ENCODE assay signal across 8 mouse cellular contexts in genomic region chr14:55590748-55591330, GRCm38 (mm10). TPM values are rescaled to one million over a fixed set of nuclear protein-coding genes. Genes with fewer than 3 reads are reported as not detected.
DNase-seq lines count a peak whose midpoint lies in the region; ATAC-seq and TF ChIP-seq lines count a peak whose summit lies in the region.

Gene Psme2, minus strand, starts transcription at chr14:55591113.

- peak within 1 kb of the TSS; percentile 92 for H3K4me3 ChIP-seq in embryonic facial prominence, embryonic 13.5 days
- peak within 1 kb of the TSS; percentile 89 for H3K4me3 ChIP-seq in kidney, adult 2 months (ENCODE audit: insufficient read depth, low read depth, low read length)
- H3K4me3 ChIP-seq in limb, embryonic 12.5 days (replicated peaks): peak within 1 kb of the TSS; percentile 89
- peak within 1 kb of the TSS; percentile 85 for H3K4me3 ChIP-seq in midbrain, embryonic 15.5 days

- no peaks in the 10 kb centered on the region for H3K9me3 ChIP-seq in embryonic facial prominence, embryonic 13.5 days
- H3K9me3 ChIP-seq in limb, embryonic 12.5 days: no peaks in the 10 kb centered on the region
- no peaks in the 10 kb centered on the region for H3K9me3 ChIP-seq in midbrain, embryonic 15.5 days

- no peak for TF ChIP-seq POLR2A in kidney, adult 2 months (IDR thresholded peaks at IDR 0.05; ENCODE audit: low read depth, low read length)

- H3K27ac ChIP-seq in embryonic facial prominence, embryonic 13.5 days: peak within 1 kb of the TSS; percentile 96
- H3K27ac ChIP-seq in kidney, adult 2 months (ENCODE audit: insufficient read depth, low read depth, low read length): peak within 1 kb of the TSS; percentile 99
- peak within 1 kb of the TSS; percentile 94 for H3K27ac ChIP-seq in limb, embryonic 12.5 days
- peak within 1 kb of the TSS; percentile 90 for H3K27ac ChIP-seq in midbrain, embryonic 15.5 days

- ATAC-seq in embryonic facial prominence, embryonic 13.5 days (ENCODE audit: insufficient number of reproducible peaks, insufficient read depth, low FRiP score, low TSS enrichment, low read depth): peak; percentile 95
- ATAC-seq in limb, embryonic 12.5 days (ENCODE audit: insufficient number of reproducible peaks, insufficient read depth, low FRiP score, low TSS enrichment, low read depth): peak; percentile 96
- peak; percentile 96 for ATAC-seq in midbrain, embryonic 15.5 days (replicated peaks)

- H3K9ac ChIP-seq in embryonic facial prominence, embryonic 13.5 days: peak within 1 kb of the TSS; percentile 92
- peak within 1 kb of the TSS; percentile 82 for H3K9ac ChIP-seq in limb, embryonic 12.5 days (replicated peaks)
- H3K9ac ChIP-seq in midbrain, embryonic 15.5 days: peak within 1 kb of the TSS; percentile 91

- no peaks in the 10 kb centered on the region for H3K27me3 ChIP-seq in embryonic facial prominence, embryonic 13.5 days
- H3K27me3 ChIP-seq in kidney, adult 2 months (replicated peaks; ENCODE audit: control insufficient read depth, insufficient read depth, low read length): no peaks in the 10 kb centered on the region
- H3K27me3 ChIP-seq in limb, embryonic 12.5 days: no peaks in the 10 kb centered on the region
- no peaks in the 10 kb centered on the region for H3K27me3 ChIP-seq in midbrain, embryonic 15.5 days (replicated peaks)

- H3K4me2 ChIP-seq in embryonic facial prominence, embryonic 13.5 days: peak within 1 kb of the TSS; percentile 97
- H3K4me2 ChIP-seq in limb, embryonic 12.5 days: peak within 1 kb of the TSS; percentile 96
- peak within 1 kb of the TSS; percentile 96 for H3K4me2 ChIP-seq in midbrain, embryonic 15.5 days

- TF ChIP-seq CTCF in kidney, adult 2 months (conservative IDR thresholded peaks at IDR 0.05; ENCODE audit: insufficient read depth, insufficient read length, low read depth, low read length): no peak

- peaks cover 28% of the 10 kb centered on the region for H3K4me1 ChIP-seq in embryonic facial prominence, embryonic 13.5 days
- no peaks in the 10 kb centered on the region; the same call in 1 of the 2 replicates for H3K4me1 ChIP-seq in kidney, adult 2 months (ENCODE audit: control insufficient read depth, insufficient read depth, low read length)
- peaks cover 24% of the 10 kb centered on the region for H3K4me1 ChIP-seq in limb, embryonic 12.5 days (replicated peaks)
- peaks cover 34% of the 10 kb centered on the region for H3K4me1 ChIP-seq in midbrain, embryonic 15.5 days

- DNase-seq in 3134 (ENCODE audit: extremely low read depth, insufficient read length, low spot score): peak; percentile 92
- peak; percentile 94 to 95 for DNase-seq in adrenal gland, postnatal 36 days
- DNase-seq in heart, adult 18-20 months: peak; percentile 96 to 99
- peak; percentile 98 for DNase-seq in kidney, adult 2 months
- peak; percentile 66 to 68 for DNase-seq in spleen, postnatal 14 days (ENCODE audit: low spot score in 2 of 2)

- WGBS in embryonic facial prominence, embryonic 13.5 days: under 1% methylated on average over 22 of the region's 22 CpGs
- under 1% methylated on average over 22 of the region's 22 CpGs for WGBS in kidney, adult 2 months
- WGBS in limb, embryonic 12.5 days: 2% methylated on average over 22 of the region's 22 CpGs
- WGBS in midbrain, embryonic 15.5 days: under 1% methylated on average over 22 of the region's 22 CpGs

- H3K36me3 ChIP-seq in embryonic facial prominence, embryonic 13.5 days: peaks cover 47% of the 10 kb centered on the region
- H3K36me3 ChIP-seq in kidney, adult 2 months (ENCODE audit: control insufficient read depth, insufficient read depth, low read length): peaks cover 4% of the 10 kb centered on the region
- H3K36me3 ChIP-seq in limb, embryonic 12.5 days: peaks cover 50% of the 10 kb centered on the region
- H3K36me3 ChIP-seq in midbrain, embryonic 15.5 days (replicated peaks): peaks cover 9% of the 10 kb centered on the region; the same call in 1 of the 2 replicates

RNA-seq across cellular contexts. Expression of gene Psme2, which starts in this region (rescaled TPM):
- total RNA-seq in adrenal gland, postnatal 36 days (2021): 100 to 1,000 TPM; 311 to 396 TPM
- polyA plus RNA-seq in embryonic facial prominence, embryonic 13.5 days (2015; fragmentation: Nextera tagmentation; extraction: Ambion mirVana): 233 and 267 TPM in 2 replicates
- 100 to 1,000 TPM; 142 to 145 TPM for total RNA-seq in heart, adult 18-20 months (2021)
- polyA plus RNA-seq in kidney, adult 2 months (2012; rRNA removed): 53.1 and 60.2 TPM in 2 replicates
- polyA plus RNA-seq in limb, embryonic 12.5 days (2016; fragmentation: Nextera tagmentation; extraction: Ambion mirVana): 210 and 260 TPM in 2 replicates
- polyA plus RNA-seq in midbrain, embryonic 15.5 days (2015; fragmentation: Nextera tagmentation; extraction: Ambion mirVana): 150 and 184 TPM in 2 replicates

Comparison
In these comparisons a context has a peak if more than half of its experiments do, and no peak if none do; other contexts are left out.
1. Peak in every context shown above with its lines: DNase-seq, ATAC-seq, H3K4me3 ChIP-seq and H3K27ac ChIP-seq.